Mouse (Mus musculus) forebrain, embryonic 10.5 days (tissue): ENCODE measurements at regions not wholly inside any gene's neighbourhood (a gene's known extent, or its start where the extent isn't known, plus 50 kb on each side); places are given as distances from the start of the nearest gene placed in this dataset.

Experiments
- DNase-seq: peaks from one replicate; pipeline ENCODE4 v3.0.0-alpha.2; 2017; ENCODE audit warnings: low spot score; ENCODE audit errors: extremely low spot score
- H3K27ac ChIP-seq: fragments of 300-500 bp; sonication (generic); 2 replicates; pipeline ENCODE4 v1.5.1; 2016; ENCODE audit warnings: mild to moderate bottlenecking
- H3K27me3 ChIP-seq: fragments of 300-500 bp; sonication (generic); 2 replicates; pipeline ENCODE4 v1.6.1; 2016; ENCODE audit warnings: mild to moderate bottlenecking; ENCODE audit not compliant: poor library complexity, severe bottlenecking
- H3K36me3 ChIP-seq: fragments of 300-500 bp; sonication (generic); replicated peaks from 2 replicates; pipeline ENCODE4 v1.6.1; 2016; ENCODE audit warnings: mild to moderate bottlenecking, moderate library complexity
- H3K4me1 ChIP-seq: fragments of 300-500 bp; sonication (generic); 2 replicates; pipeline ENCODE4 v1.6.1; 2016
- H3K4me3 ChIP-seq: fragments of 300-500 bp; sonication (generic); 2 replicates; pipeline ENCODE4 v1.5.1; 2016; ENCODE audit warnings: mild to moderate bottlenecking, moderate library complexity
- H3K9me3 ChIP-seq: fragments of 300-500 bp; sonication (generic); 2 replicates; pipeline ENCODE4 v1.6.1; 2016; ENCODE audit warnings: mild to moderate bottlenecking, moderate library complexity
- WGBS: fragments of 180-500 bp; shearing (Covaris S2); methylation state at CpG from one replicate; pipeline ENCODE4 v1.1.7; 2016; 5-methylcytosine and 5-hydroxymethylcytosine counted together

DNA sequence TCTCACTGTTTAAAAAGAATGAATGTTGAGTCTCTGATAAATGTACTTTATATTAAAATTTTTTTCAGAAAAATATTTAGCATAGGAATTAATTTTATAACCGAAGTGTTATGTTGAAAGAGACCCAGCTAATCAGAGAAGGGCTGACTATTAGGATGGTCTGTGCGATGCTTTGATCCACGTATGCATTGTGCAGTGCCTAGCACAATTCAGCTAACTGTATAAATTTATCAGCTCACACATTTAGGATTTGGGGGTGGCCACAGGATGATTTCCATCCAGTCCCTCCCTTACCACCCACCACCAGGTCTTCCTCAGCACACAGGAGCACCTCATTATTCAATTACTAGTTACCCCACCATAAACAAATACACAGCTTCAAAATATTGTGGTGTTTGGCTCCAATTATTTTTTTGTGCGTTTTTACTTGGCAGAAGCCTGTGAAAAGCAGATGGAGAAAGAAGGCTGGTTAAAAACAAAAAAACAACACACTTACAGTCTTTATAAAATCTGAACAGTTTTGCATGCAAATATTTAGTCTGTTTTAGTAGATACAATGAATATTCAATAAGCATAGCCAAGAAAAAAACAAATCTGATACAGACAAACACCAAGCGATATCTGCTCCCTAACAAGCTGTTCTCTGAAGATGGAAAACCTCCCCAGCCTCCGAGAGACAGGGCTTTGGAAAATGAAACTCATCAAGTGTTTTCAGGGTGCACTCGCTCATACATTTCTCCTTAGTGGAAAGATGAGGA lies 400.5 kb downstream of the Rps29 start:
- no peak for DNase-seq
- Histone ChIP-seq H3K27ac (no peak overlapping the region), H3K4me1 (no peaks in the 10 kb centered on the region), H3K9me3 (no peaks in the 10 kb centered on the region), H3K4me3 (no peak overlapping the region), H3K36me3 (no peaks in the 10 kb centered on the region), H3K27me3 (no peaks in the 10 kb centered on the region)
- WGBS: 89% methylated on average over 7 of the region's 7 CpGs

DNA sequence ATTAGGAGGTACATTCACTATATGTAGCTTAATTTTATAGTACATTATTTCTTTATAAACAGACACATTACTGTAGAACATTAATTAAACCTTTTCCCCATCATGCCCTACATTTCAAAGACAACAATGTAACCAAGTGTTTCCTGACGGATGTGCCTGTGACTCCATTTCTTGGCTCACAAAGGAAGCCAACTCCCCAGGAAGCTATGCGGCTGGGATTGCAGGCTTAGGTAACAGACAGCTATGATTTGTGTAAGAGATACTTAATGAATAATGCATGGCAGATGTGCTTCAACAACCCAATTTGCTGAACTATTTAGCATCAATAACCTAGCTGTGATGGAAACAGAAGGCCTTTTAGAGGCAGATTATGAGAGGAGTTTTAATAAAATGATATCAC lies 430.1 kb downstream of the Rps29 start:
- DNase-seq: no peak
- Histone ChIP-seq H3K36me3 (no peaks in the 10 kb centered on the region), H3K4me1 (no peaks in the 10 kb centered on the region), H3K27me3 (no peaks in the 10 kb centered on the region), H3K27ac (no peak overlapping the region), H3K4me3 (no peak overlapping the region), H3K9me3 (no peaks in the 10 kb centered on the region)
- 60% methylated on average over 2 of the region's 2 CpGs for WGBS

DNA sequence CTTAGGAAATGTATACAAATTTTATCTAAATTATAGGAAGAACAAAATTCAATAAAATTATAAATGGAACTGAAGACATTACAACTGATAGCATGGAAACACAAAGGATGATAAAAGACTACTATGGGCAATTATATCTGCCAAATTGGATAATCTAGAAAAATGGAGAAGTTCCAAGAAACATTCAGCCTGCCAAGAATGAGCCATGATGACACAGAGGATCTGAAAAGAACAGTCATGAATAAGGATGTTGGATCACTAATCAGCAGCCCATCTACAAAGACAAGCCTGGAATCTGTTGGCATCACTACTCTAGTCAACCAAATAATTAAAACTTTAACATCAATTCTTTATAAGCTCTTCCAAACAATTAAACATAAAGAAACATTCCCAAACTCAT lies 440.0 kb downstream of the Rps29 start:
- DNase-seq: no peak
- H3K36me3 ChIP-seq: no peaks in the 10 kb centered on the region

GRCm38 (mm10) chr12:68694275-68695267 lies 464.4 kb downstream of the Rps29 start:
- no peak for DNase-seq
- Histone ChIP-seq H3K36me3 (no peaks in the 10 kb centered on the region), H3K27me3 (no peaks in the 10 kb centered on the region), H3K9me3 (no peaks in the 10 kb centered on the region), H3K27ac (no peak overlapping the region), H3K4me3 (no peak overlapping the region), H3K4me1 (no peaks in the 10 kb centered on the region)
- 83% methylated on average over 11 of the region's 11 CpGs for WGBS

More for the DNA sequence above, 440.0 kb downstream of the Rps29 start:
- H3K27me3 ChIP-seq: no peaks in the 10 kb centered on the region
- no peak overlapping the region for H3K27ac ChIP-seq
- H3K4me3 ChIP-seq: no peak overlapping the region
- H3K4me1 ChIP-seq: no peaks in the 10 kb centered on the region
- no peaks in the 10 kb centered on the region for H3K9me3 ChIP-seq

- no peak overlapping the region for H3K4me3 ChIP-seq
- H3K27me3 ChIP-seq: no peaks in the 10 kb centered on the region
- H3K36me3 ChIP-seq: no peaks in the 10 kb centered on the region
- H3K9me3 ChIP-seq: no peaks in the 10 kb centered on the region
- no peak for DNase-seq
- H3K4me1 ChIP-seq: peaks cover 8% of the 10 kb centered on the region
- no peak overlapping the region for H3K27ac ChIP-seq
- WGBS: 91% methylated on average over 3 of the region's 3 CpGs
These were observed 470.7 kb downstream of the Rps29 start for GRCm38 (mm10) chr12:68688262-68688661.

DNA sequence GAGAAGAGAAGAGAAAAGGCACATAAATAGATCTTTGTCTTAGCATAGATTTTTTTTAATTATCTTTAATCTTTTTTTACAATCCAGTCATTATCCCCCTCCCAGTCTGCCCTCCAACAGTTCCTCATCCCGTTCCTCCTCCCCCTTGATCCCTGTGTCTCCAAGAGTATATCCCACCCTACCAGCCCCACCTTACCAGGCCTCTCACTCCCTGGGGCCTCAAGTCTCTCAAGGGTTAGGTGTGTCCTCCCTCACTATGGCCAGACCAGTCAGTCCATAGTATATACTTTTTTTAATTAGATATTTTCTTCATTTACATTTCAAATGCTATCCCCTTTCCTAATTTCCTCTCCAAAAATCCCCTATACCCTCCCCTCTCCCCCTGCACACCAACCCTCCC lies 475.1 kb downstream of the Rps29 start:
- DNase-seq: no peak
- H3K27ac ChIP-seq: peak overlapping the region; percentile 71
- no peaks in the 10 kb centered on the region for H3K36me3 ChIP-seq
- WGBS: 27% methylated on average over 1 of the region's 1 CpGs
- peaks cover 14% of the 10 kb centered on the region for H3K4me1 ChIP-seq
- no peaks in the 10 kb centered on the region for H3K27me3 ChIP-seq
- H3K4me3 ChIP-seq: no peak overlapping the region
- H3K9me3 ChIP-seq: no peaks in the 10 kb centered on the region

DNA sequence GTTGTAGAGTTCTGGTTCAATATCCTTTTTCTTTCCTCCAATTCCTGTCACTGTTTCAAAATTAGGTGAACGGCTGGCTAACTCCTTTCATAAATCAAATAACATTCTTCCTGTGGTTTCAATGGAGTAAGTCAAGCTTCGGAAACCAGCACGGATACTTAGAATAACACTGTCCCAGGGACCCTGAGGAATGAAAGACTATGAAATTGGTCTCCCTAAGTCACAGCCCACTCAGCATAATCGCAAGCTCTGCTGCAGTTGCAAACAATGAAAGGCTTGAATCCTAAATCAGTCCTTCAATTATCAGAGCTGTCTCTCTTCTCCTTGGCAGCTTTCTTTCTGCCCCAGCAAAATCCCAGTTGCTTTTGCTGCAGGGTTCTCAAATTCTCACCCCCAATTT lies 475.8 kb downstream of the Rps29 start:
- DNase-seq: no peak
- peaks cover 14% of the 10 kb centered on the region for H3K4me1 ChIP-seq
- no peak overlapping the region for H3K4me3 ChIP-seq
- H3K27me3 ChIP-seq: no peaks in the 10 kb centered on the region
- peak overlapping the region; percentile 71 for H3K27ac ChIP-seq
- no peaks in the 10 kb centered on the region for H3K36me3 ChIP-seq
- WGBS: 15% methylated on average over 4 of the region's 4 CpGs
- no peaks in the 10 kb centered on the region for H3K9me3 ChIP-seq

DNA sequence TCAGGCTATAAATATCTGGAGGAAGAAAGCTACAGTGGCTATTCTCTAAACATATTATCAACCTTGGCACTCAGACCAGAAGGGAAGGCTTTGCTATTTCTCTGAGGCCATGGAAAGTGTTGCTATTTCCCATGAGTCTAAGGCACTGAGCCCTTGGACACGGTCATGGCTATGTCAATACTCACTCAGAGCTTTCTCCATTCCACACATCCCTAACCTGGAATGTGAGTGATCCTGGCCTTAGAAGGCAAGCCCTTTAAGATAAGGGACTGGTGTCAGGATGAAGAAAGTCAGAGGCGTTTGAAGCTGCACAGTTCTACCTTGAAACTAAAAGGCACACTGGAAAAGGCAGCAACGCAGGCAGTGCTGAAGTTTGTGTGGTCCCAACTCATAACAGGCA lies 478.3 kb downstream of the Rps29 start:
- Histone ChIP-seq H3K4me1 (peaks cover 14% of the 10 kb centered on the region), H3K27me3 (no peaks in the 10 kb centered on the region), H3K36me3 (no peaks in the 10 kb centered on the region), H3K9me3 (no peaks in the 10 kb centered on the region), H3K4me3 (no peak overlapping the region), H3K27ac (no peak overlapping the region)
- DNase-seq: no peak
- WGBS: 93% methylated on average over 3 of the region's 3 CpGs

GRCm38 (mm10) chr12:68676096-68676775 lies 482.8 kb downstream of the Rps29 start:
- no peaks in the 10 kb centered on the region for H3K4me1 ChIP-seq
- 94% methylated on average over 16 of the region's 16 CpGs for WGBS
- no peak overlapping the region for H3K27ac ChIP-seq
- no peaks in the 10 kb centered on the region for H3K9me3 ChIP-seq
- H3K36me3 ChIP-seq: no peaks in the 10 kb centered on the region
- no peak for DNase-seq
- no peaks in the 10 kb centered on the region for H3K27me3 ChIP-seq
- H3K4me3 ChIP-seq: no peak overlapping the region

DNA sequence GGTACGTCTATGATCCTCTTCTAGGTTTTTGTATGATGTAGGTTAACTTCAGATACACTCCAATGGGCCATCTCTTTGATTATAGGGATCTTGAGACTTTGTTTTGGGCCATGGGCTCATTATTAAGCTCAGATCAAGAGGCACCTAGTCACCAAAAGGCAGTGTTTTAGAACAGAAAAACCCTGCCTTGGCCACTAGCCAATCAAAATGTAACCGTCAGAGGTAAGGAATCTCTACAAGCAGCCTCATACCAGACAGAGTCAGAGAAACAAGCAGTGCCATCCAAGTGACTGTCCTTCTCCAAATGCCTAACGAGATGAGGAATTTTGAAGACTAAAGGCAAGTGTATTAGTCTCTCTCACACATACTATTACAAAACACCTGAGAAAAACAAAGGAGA lies 487.0 kb downstream of the Rps29 start:
- WGBS: 91% methylated on average over 3 of the region's 3 CpGs
- Histone ChIP-seq H3K4me1 (no peaks in the 10 kb centered on the region), H3K9me3 (no peaks in the 10 kb centered on the region)

GRCm38 (mm10) chr12:68645901-68646585 lies 512.9 kb downstream of the Rps29 start:
- no peaks in the 10 kb centered on the region for H3K27me3 ChIP-seq
- no peaks in the 10 kb centered on the region for H3K36me3 ChIP-seq
- no peak overlapping the region for H3K27ac ChIP-seq
- H3K4me3 ChIP-seq: no peak overlapping the region
- no peaks in the 10 kb centered on the region for H3K4me1 ChIP-seq
- 87% methylated on average over 1 of the region's 1 CpGs for WGBS
- DNase-seq: no peak
- no peaks in the 10 kb centered on the region for H3K9me3 ChIP-seq

More for the DNA sequence above, 487.0 kb downstream of the Rps29 start:
- DNase-seq: no peak
- Histone ChIP-seq H3K27me3 (no peaks in the 10 kb centered on the region), H3K27ac (no peak overlapping the region), H3K4me3 (no peak overlapping the region), H3K36me3 (no peaks in the 10 kb centered on the region)

DNA sequence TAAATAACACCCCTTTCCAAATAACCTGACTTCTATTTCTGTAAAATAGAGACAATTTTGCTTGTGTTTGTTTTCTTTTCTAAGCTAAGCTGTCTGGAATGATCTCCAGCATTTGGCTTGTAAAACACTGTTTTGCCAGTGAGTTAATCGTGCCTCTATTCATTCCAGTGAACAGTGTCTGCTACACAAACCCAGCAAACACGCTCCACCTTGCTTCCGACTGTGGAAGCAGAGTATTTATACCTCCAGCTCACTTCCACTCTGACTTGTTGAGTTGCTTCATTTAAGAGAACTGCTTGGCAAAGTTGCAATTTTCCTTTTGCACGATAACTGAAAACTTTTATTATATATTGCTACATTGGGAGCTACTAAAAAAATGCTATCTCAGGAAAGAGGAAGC lies 515.3 kb downstream of the Rps29 start:
- Histone ChIP-seq H3K4me1 (no peaks in the 10 kb centered on the region), H3K27ac (no peak overlapping the region), H3K4me3 (no peak overlapping the region), H3K9me3 (no peaks in the 10 kb centered on the region), H3K36me3 (no peaks in the 10 kb centered on the region), H3K27me3 (no peaks in the 10 kb centered on the region)
- WGBS: 91% methylated on average over 4 of the region's 4 CpGs
- DNase-seq: no peak
